Mouse (Mus musculus) spleen, adult 18-20 months (tissue): ENCODE results near the gene B4galt7.
"Not testable (repeated sequence)": the region's sequence is repeated elsewhere in the genome, so short reads cannot be mapped to it uniquely, and the experiment has no call there.

Experiments
- DNase-seq, 2 experiments: peaks; one replicate each; pipeline ENCODE4 v3.0.0; 2022; ENCODE audit warnings: mixed read lengths in 2 of 2

Gene B4galt7

GRCm38 (mm10) chr13:55599566-55600540, at the start of gene B4galt7:
B4galt7 (plus strand) TSS chr13:55599896.
- peak; percentile 71 to 84 for DNase-seq

GRCm38 (mm10) chr13:55555921-55556320, 43.8 kb upstream of the B4galt7 start:
- DNase-seq: no peak

GRCm38 (mm10) chr13:55557499-55557898, 42.2 kb upstream of the B4galt7 start:
- no peak for DNase-seq

GRCm38 (mm10) chr13:55563266-55563879, 36.3 kb upstream of the B4galt7 start:
- no peak for DNase-seq

- no peak for DNase-seq
Observed at GRCm38 (mm10) chr13:55567001-55567400, 32.7 kb upstream of the B4galt7 start.

GRCm38 (mm10) chr13:55567949-55568348, 31.7 kb upstream of the B4galt7 start:
- DNase-seq: no peak

GRCm38 (mm10) chr13:55568524-55568923, 31.2 kb upstream of the B4galt7 start:
- not testable (repeated sequence) for DNase-seq

- no peak for DNase-seq
Observed at GRCm38 (mm10) chr13:55569726-55570285, 29.9 kb upstream of the B4galt7 start.

GRCm38 (mm10) chr13:55570286-55570973, 29.3 kb upstream of the B4galt7 start:
- no peak for DNase-seq

GRCm38 (mm10) chr13:55571027-55571751, 28.5 kb upstream of the B4galt7 start, which contains the start of gene Fam193b:
Fam193b (minus strand) TSS chr13:55571120.
- DNase-seq: peak; percentile 88 to 96

- no peak for DNase-seq
Observed at GRCm38 (mm10) chr13:55571977-55572376, 27.7 kb upstream of the B4galt7 start.

- no peak for DNase-seq
Observed at GRCm38 (mm10) chr13:55573432-55573831, 26.3 kb upstream of the B4galt7 start, which contains the start of gene Tmed9. Tmed9 (plus strand) TSS chr13:55573732.

- no peak for DNase-seq
Observed at GRCm38 (mm10) chr13:55574321-55574720, 25.4 kb upstream of the B4galt7 start.

- no peak for DNase-seq
Observed at GRCm38 (mm10) chr13:55575932-55576331, 23.8 kb upstream of the B4galt7 start.

- DNase-seq: not testable (repeated sequence)
Observed at GRCm38 (mm10) chr13:55576872-55577271, 22.8 kb upstream of the B4galt7 start.

- no peak for DNase-seq
Observed at GRCm38 (mm10) chr13:55578086-55578485, 21.6 kb upstream of the B4galt7 start.

GRCm38 (mm10) chr13:55591961-55592490, 7.7 kb upstream of the B4galt7 start:
- no peak for DNase-seq

GRCm38 (mm10) chr13:55592512-55593253, 7.0 kb upstream of the B4galt7 start:
- DNase-seq: peak; percentile 93 to 94

- no peak for DNase-seq
Observed at GRCm38 (mm10) chr13:55593254-55593747, 6.4 kb upstream of the B4galt7 start.

GRCm38 (mm10) chr13:55595375-55595774, 4.3 kb upstream of the B4galt7 start:
- DNase-seq: no peak

- DNase-seq: no peak
Observed at GRCm38 (mm10) chr13:55596802-55597201, 2.9 kb upstream of the B4galt7 start.
